Mouse (Mus musculus) frontal cortex, postnatal 14 days (tissue): Measurements from ENCODE around the gene Pou5f2.
A peak's percentile ranks its signal among the peaks of the same experiment; 100 is the strongest.

Experiments used
- DNase-seq, 2 experiments: peaks; one replicate each; pipeline ENCODE4 v3.0.0; 2022; ENCODE audit warnings: low spot score in 2 of 2

Gene Pou5f2

GRCm38 (mm10) chr13:78024683-78025294 is at the start of gene Pou5f2:
Pou5f2 (plus strand) TSS chr13:78024902.
- no peak for DNase-seq

DNA sequence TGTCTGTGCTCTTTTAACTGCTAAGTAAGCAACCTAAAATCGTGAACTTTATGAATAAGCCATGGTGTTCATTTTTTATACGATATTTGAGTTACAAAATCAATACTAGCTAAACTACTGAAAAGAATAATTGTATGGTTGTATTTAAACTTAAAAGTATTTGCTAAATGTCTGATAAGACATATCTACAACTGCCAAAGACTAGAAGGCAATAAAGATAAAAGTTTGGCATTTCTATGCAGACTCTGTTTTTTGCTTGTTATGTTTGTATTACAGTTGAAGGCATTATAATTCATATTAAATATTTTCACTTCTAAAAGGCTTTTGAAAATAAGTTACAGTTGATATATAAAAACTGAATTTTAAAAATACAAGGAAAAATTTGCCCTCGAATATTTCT is 48.5 kb upstream of the Pou5f2 start:
- no peak for DNase-seq

DNA sequence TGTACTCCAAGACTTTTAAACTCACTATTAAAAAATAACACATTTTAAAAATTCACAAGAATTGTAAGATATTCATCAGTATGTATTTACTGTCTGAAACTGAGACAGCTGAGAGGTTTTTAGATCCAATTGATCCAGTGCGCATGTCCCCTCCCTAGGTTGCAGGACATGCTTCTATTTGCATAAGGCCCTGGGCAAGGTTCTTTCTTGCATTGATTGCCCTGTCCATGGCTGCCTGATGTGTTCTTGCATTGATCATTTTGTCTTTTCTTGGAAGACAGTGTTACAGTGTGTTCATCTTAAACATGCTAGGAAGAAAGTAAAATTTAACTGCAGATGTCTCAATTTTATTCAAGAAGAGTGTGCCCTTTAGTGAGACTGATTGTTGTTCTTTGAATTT is 47.6 kb upstream of the Pou5f2 start:
- no peak for DNase-seq

DNA sequence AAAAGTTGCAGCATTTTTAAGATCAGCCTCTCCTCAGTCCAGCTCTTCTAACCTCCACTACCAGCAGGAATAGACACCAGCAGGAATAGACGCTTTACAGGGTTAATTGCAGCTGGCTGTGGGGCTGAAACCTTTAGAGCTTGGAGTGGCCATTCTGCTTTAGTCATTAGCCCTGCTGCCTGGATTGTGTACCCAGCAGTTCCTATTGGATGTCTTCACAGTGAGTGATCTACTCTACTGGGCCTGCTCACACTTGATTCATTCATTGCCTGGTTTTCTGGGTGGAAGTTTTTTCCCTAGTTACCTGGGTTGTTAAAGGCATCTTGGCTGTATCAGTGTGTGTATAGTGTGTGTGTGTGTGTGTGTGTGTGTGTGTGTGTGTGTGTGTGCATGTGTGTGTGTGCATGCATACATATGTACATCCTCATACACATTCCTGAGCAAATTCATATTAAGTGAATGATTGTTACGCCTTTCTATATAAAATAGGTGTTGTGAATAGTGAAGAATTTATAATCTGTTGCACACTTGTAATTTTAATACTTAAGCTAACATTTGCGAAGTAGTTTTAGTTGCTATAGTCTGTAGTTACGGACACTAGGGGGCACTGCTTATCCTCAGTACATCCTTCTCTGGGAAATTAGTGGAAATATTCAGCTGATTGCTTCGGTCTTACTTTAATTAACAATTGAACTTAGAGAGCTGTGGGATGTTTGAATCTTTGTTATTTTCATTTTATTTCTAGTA is 42.4 kb upstream of the Pou5f2 start:
- DNase-seq, result peak in 1 of 2 experiments; percentile 15

- no peak for DNase-seq
Measured at GRCm38 (mm10) chr13:77982852-77983202, 41.9 kb upstream of the Pou5f2 start.

GRCm38 (mm10) chr13:77991189-77991886 is 33.4 kb upstream of the Pou5f2 start:
- DNase-seq, result no peak

DNA sequence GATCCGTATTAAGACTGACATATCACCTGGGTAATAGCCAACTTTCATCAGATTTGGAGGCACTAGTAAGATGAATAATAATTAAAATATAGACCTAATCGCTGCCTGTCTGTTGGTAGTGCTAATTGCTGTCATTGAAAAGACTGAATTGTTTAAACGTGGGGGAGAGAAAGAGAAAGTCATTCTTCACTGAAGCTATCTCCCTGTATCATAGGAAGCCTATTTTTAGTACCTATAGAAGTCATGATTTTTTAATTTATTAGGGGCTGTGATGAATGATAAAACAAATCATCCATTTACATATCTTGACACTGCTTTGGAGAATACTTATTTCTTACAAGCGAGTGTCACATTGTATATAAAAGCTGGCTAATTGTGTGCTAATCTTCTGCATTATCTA is 20.1 kb upstream of the Pou5f2 start:
- no peak for DNase-seq

GRCm38 (mm10) chr13:78005344-78005743 is 19.4 kb upstream of the Pou5f2 start:
- no peak for DNase-seq

DNA sequence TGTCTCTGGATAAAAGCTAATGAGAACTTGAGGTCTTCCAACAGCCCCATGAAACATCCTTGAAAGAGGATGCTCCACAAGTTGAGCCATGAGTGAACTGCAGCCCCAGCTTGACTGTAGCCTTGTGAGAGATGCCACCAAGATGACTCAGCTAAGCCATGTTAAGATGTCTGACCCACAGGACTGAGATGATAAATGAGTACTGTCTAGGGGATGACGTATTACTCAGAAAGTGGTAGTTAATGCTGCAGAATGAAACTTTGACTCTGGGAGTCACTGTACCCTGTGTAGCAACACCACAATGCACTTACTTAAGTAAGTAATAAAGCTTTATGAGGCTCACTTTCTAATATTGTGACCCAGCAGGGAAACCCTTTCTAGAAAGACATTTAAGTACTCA is 14.5 kb upstream of the Pou5f2 start:
- no peak for DNase-seq

DNA sequence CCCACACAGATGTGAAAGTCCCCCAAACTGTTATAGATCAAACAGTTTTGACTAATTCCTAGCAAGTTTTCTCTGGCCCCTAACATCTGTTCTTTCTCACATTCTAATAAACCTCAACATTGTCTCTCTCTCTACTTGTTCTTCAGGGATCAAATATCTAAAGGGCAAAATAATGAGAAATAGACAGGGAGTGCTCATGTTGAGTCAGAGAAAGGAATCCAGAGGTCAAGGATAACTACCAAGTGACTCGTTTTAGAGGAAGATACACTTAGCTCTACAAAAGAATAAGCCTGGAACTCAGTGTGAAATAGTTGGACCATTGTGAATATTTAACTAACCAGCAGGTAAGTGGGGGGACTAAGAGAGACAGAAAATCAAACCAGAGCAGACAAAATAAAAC is 8.1 kb downstream of the Pou5f2 start:
- DNase-seq, result no peak

- no peak for DNase-seq
Measured at GRCm38 (mm10) chr13:78037203-78037602, 12.5 kb downstream of the Pou5f2 start.

GRCm38 (mm10) chr13:78043203-78043602 is 18.5 kb downstream of the Pou5f2 start:
- no peak for DNase-seq

DNA sequence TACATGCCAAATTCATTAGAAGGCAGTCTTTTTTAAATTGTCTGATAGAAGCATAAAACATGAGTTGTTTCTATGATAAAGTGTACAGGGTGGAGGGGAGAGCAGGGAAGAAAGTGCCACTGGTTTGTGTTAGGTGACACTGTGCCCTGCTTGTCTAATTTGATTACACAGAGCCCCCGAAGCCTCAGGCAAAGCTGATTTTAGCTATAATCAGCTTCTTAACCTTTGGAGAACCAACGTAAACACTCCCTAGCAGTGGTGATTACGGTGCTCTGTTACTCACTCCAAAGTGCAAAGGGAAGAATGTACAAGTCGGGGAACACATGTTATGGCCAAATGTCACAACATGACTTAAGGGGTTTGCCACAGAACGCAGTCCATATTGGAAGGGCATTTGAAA is 20.4 kb downstream of the Pou5f2 start:
- no peak for DNase-seq
